Mouse (Mus musculus) CH12.LX (cell line): Measurements from ENCODE around the gene 1700017D01Rik. TPM values are rescaled to one million over a fixed set of nuclear protein-coding genes. Genes with fewer than 3 reads are reported as not detected.
A peak's percentile ranks its signal among the peaks of the same experiment; 100 is the strongest.
"Not testable (repeated sequence)": the region's sequence is repeated elsewhere in the genome, so short reads cannot be mapped to it uniquely, and the experiment has no call there.

Experiments used
- DNase-seq: peaks from one replicate; pipeline ENCODE4 v3.0.0-alpha.2; 2013; ENCODE audit errors: extremely low read depth
- H3K27ac ChIP-seq: 2 replicates; pipeline ENCODE4 v1.5.1; 2012; ENCODE audit warnings: low read depth, mild to moderate bottlenecking, control low read depth, moderate library complexity; ENCODE audit not compliant: insufficient read depth
- H3K27me3 ChIP-seq: replicated peaks from 2 replicates; pipeline ENCODE3; 2012; ENCODE audit warnings: inconsistent platforms
- H3K36me3 ChIP-seq, 2 experiments: replicated peaks in 1 of 2; 2 replicates each; pipeline versions ENCODE3 to v1.6.1; 2012; ENCODE audit warnings: inconsistent platforms in 1 of 2, low read length in 1 of 2, mild to moderate bottlenecking in 1 of 2, mixed read lengths in 1 of 2, moderate library complexity in 1 of 2; ENCODE audit not compliant: control insufficient read depth in 1 of 2, insufficient read depth in 1 of 2
- H3K4me1 ChIP-seq, 2 experiments: 2 replicates each; pipeline ENCODE4 v1.6.1; 2012; ENCODE audit warnings: inconsistent platforms in 1 of 2, moderate library complexity in 1 of 2; ENCODE audit not compliant: insufficient read depth in 2 of 2, control insufficient read depth in 1 of 2
- H3K4me2 ChIP-seq: 2 replicates; pipeline ENCODE4 v1.6.1; 2012; ENCODE audit warnings: low read depth, mild to moderate bottlenecking, control low read depth; ENCODE audit not compliant: poor library complexity, insufficient read depth, severe bottlenecking
- H3K4me3 ChIP-seq, 3 experiments: fragments of 150-350 bp in 1 of 3; sonication (generic) in 1 of 3; replicated peaks in 1 of 3; 2 replicates each; pipeline versions ENCODE3 to v1.5.1; 2011 to 2012; ENCODE audit warnings: low read depth in 2 of 3, low read length in 2 of 3, mild to moderate bottlenecking in 2 of 3, moderate library complexity in 2 of 3, control low read depth in 1 of 3, improper control_type of control experiment in 1 of 3, inconsistent platforms in 1 of 3, mixed read lengths in 1 of 3; ENCODE audit not compliant: poor library complexity in 1 of 3
- H3K79me2 ChIP-seq: replicated peaks from 2 replicates; pipeline ENCODE4 v1.6.1; 2012; ENCODE audit warnings: mild to moderate bottlenecking, moderate library complexity; ENCODE audit not compliant: control insufficient read depth, poor library complexity, insufficient read depth, severe bottlenecking; ENCODE audit errors: extremely low read depth
- H3K9ac ChIP-seq: 2 replicates; pipeline ENCODE4 v1.6.1; 2012; ENCODE audit warnings: low read depth, mild to moderate bottlenecking, control low read depth, moderate library complexity; ENCODE audit not compliant: insufficient read depth
- H3K9me3 ChIP-seq: replicated peaks from 2 replicates; pipeline ENCODE3; 2012; ENCODE audit warnings: low read length, inconsistent platforms, mixed read lengths
- CHD2 ChIP-seq: IDR thresholded peaks from 2 replicates; pipeline ENCODE4 v1.6.1; 2011; ENCODE audit warnings: low read length, improper control_type of control experiment
- ELF1 ChIP-seq: IDR thresholded peaks from 2 replicates; pipeline ENCODE4 v1.6.1; 2014; ENCODE audit warnings: low read depth, mild to moderate bottlenecking, inconsistent platforms, low read length, improper control_type of control experiment
- EP300 ChIP-seq: IDR thresholded peaks from 2 replicates; pipeline ENCODE4 v1.6.1; 2011; ENCODE audit warnings: low read length, improper control_type of control experiment
- ETS1 ChIP-seq: conservative IDR thresholded peaks from 2 replicates; pipeline ENCODE4 v1.6.1; 2012; ENCODE audit warnings: low read depth, mild to moderate bottlenecking, inconsistent platforms, low read length, improper control_type of control experiment, moderate library complexity
- GABPA ChIP-seq: IDR thresholded peaks from 2 replicates; pipeline ENCODE4 v1.6.1; 2012; ENCODE audit warnings: low read depth, low read length, improper control_type of control experiment, inconsistent platforms; ENCODE audit not compliant: insufficient replicate concordance
- HCFC1 ChIP-seq: IDR thresholded peaks from 2 replicates; pipeline ENCODE4 v1.6.1; 2012; ENCODE audit warnings: low read depth, mild to moderate bottlenecking, inconsistent platforms, low read length, improper control_type of control experiment
- IRF4 ChIP-seq: IDR thresholded peaks from 2 replicates; pipeline ENCODE4 v1.6.1; 2014; ENCODE audit warnings: low read depth, mild to moderate bottlenecking, inconsistent platforms, low read length, improper control_type of control experiment
- JUN ChIP-seq: IDR thresholded peaks from 2 replicates; pipeline ENCODE4 v1.6.1; 2011; ENCODE audit warnings: low read depth, mild to moderate bottlenecking, low read length, improper control_type of control experiment, moderate library complexity; ENCODE audit not compliant: insufficient read depth
- MEF2A ChIP-seq: IDR thresholded peaks from 2 replicates; pipeline ENCODE4 v1.6.1; 2014; ENCODE audit warnings: low read depth, mild to moderate bottlenecking, inconsistent platforms, low read length, improper control_type of control experiment, borderline replicate concordance
- MXI1 ChIP-seq: IDR thresholded peaks from 2 replicates; pipeline ENCODE4 v1.6.1; 2011; ENCODE audit warnings: mild to moderate bottlenecking, low read depth, low read length, improper control_type of control experiment
- MYC ChIP-seq: IDR thresholded peaks from 2 replicates; pipeline ENCODE4 v1.6.1; 2011; ENCODE audit warnings: low read depth, mild to moderate bottlenecking, improper control_type of control experiment, low read length
- NELFE ChIP-seq: IDR thresholded peaks from 2 replicates; pipeline ENCODE4 v1.6.1; 2011; ENCODE audit warnings: low read depth, low read length, improper control_type of control experiment
- POLR2A ChIP-seq: IDR thresholded peaks from 2 replicates; pipeline ENCODE4 v1.6.1; 2011; ENCODE audit warnings: low read depth, mild to moderate bottlenecking, improper control_type of control experiment, low read length
- RAD21 ChIP-seq: IDR thresholded peaks from 2 replicates; pipeline ENCODE4 v1.6.1; 2011; ENCODE audit warnings: low read depth, mild to moderate bottlenecking, low read length, improper control_type of control experiment, moderate library complexity
- RCOR1 ChIP-seq: conservative IDR thresholded peaks from 2 replicates; pipeline ENCODE4 v1.6.1; 2012; ENCODE audit warnings: low read depth, mild to moderate bottlenecking, inconsistent platforms, low read length, improper control_type of control experiment
- SIN3A ChIP-seq: IDR thresholded peaks from 2 replicates; pipeline ENCODE4 v1.6.1; 2012; ENCODE audit warnings: low read length, improper control_type of control experiment, inconsistent platforms
- SMC3 ChIP-seq: IDR thresholded peaks from 2 replicates; pipeline ENCODE4 v1.6.1; 2011; ENCODE audit warnings: low read depth, low read length, improper control_type of control experiment
- TBP ChIP-seq: conservative IDR thresholded peaks from 2 replicates; pipeline ENCODE4 v1.6.1; 2011; ENCODE audit warnings: low read depth, low read length, improper control_type of control experiment
- UBTF ChIP-seq: IDR thresholded peaks from 2 replicates; pipeline ENCODE4 v1.6.1; 2012; ENCODE audit warnings: low read depth, mild to moderate bottlenecking, inconsistent platforms, low read length, improper control_type of control experiment, moderate library complexity
- ZC3H11A ChIP-seq: IDR thresholded peaks from 2 replicates; pipeline ENCODE4 v1.6.1; 2012; ENCODE audit warnings: low read depth, mild to moderate bottlenecking, inconsistent platforms, low read length, improper control_type of control experiment
- ZMIZ1 ChIP-seq: IDR thresholded peaks from 2 replicates; pipeline ENCODE4 v1.6.1; 2012; ENCODE audit warnings: low read depth, mild to moderate bottlenecking, inconsistent platforms, low read length, improper control_type of control experiment
- ZNF384 ChIP-seq: IDR thresholded peaks from 2 replicates; pipeline ENCODE4 v1.6.1; 2012; ENCODE audit warnings: low read depth, low read length, improper control_type of control experiment, inconsistent platforms
- dilution Hi-C: fragments of 300-500 bp; cut with MboI; formaldehyde crosslinking; loops from 2 replicates; pipeline ENCODE4 v1.14.3; 2020; ENCODE audit warnings: low sequenced_read_pairs; ENCODE audit not compliant: extremely low pct_unique_long_range_greater_than_20kb, extremely low pct_ligation_motif_present
- in situ Hi-C: fragments of 300-500 bp; cut with MboI; formaldehyde crosslinking; loops from 3 replicates; pipeline ENCODE4 v1.14.3; 2019; ENCODE audit warnings: low sequenced_read_pairs, low pct_ligation_motif_present, low pct_unique_long_range_greater_than_20kb, mixed read lengths
- polyA plus RNA-seq: library from polyadenylated mRNA; unstranded; fragments of >175 nt; gene quantifications from 2 replicates; pipeline ENCODE4 v1.2.1, GENCODE M21; 2012; ENCODE audit warnings: low read depth; ENCODE audit not compliant: insufficient read length
- total RNA-seq, 2 experiments: library from RNA; depleted of rRNA; stranded (reverse); fragments of 300-350 nt in 1 of 2; fragments of >200 nt in 1 of 2; gene quantifications; 2 replicates each; pipeline ENCODE4 v1.2.3; 2012 to 2014

1700017D01Rik gene
- total and polyA plus RNA-seq, 3 experiments, result not detected

GRCm38 (mm10) chr19:11157890-11158289 is 27.2 kb upstream of the 1700017D01Rik start:
- H3K36me3 ChIP-seq, H3K27ac ChIP-seq, dilution Hi-C loops, H3K4me1 ChIP-seq, H3K27me3 ChIP-seq, H3K4me2 ChIP-seq, H3K9me3 ChIP-seq, H3K4me3 ChIP-seq, in situ Hi-C loops, DNase-seq, H3K79me2 ChIP-seq, H3K9ac ChIP-seq: not testable (repeated sequence)
- TF ChIP-seq ZNF384, result peak; percentile 79

GRCm38 (mm10) chr19:11135336-11135735 is 4.7 kb upstream of the 1700017D01Rik start:
- in situ Hi-C loops (no loop called here), dilution Hi-C loops (no loop called here)
- no peak overlapping the region for H3K9ac ChIP-seq
- H3K27ac ChIP-seq, result no peak overlapping the region
- H3K27me3 ChIP-seq, result no peaks in the 10 kb centered on the region
- H3K9me3 ChIP-seq, result no peaks in the 10 kb centered on the region
- H3K36me3 ChIP-seq, result no peaks in the 10 kb centered on the region
- peaks cover 0 to 3% of the 10 kb centered on the region in 2 experiments; a peak in 1 of 4 replicates for H3K4me1 ChIP-seq
- H3K79me2 ChIP-seq, result no peaks in the 10 kb centered on the region
- TF ChIP-seq CHD2 (no peak), POLR2A (no peak), GABPA (no peak), SIN3A (no peak), MXI1 (no peak), ZC3H11A (no peak), NELFE (no peak)
- TF ChIP-seq, all 38 proteins: peak for 0
- H3K4me2 ChIP-seq, result no peak overlapping the region
- H3K4me3 ChIP-seq, result no peak overlapping the region
- DNase-seq, result no peak

DNA sequence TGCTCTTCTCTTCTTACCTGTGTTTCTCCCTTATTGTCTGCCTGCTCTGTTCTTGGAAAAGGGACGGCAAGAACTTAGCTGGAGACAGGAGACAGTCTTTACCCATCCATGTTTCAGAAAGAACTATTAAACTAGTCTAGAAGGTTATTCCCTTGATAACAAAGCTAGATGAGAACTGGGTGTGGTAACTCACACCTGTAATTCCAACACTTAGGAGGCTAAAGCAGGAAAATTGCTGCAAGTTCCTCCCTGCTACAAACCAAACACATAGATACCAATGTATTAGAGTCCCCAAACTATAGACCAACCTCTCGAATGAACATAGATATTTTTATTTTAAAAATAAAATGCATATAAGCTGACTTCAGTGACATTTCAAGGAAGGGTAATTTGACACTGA is 4.2 kb upstream of the 1700017D01Rik start:
- TF ChIP-seq RCOR1, result no peak
- TF ChIP-seq TBP, result no peak
- no peak for TF ChIP-seq EP300
- no peak for TF ChIP-seq ZNF384
- TF ChIP-seq JUN, result no peak
- TF ChIP-seq MEF2A, result no peak
- no peak for TF ChIP-seq ZMIZ1
- no peak for TF ChIP-seq IRF4
- TF ChIP-seq ELF1, result no peak
- TF ChIP-seq RAD21, result no peak
- no peak for TF ChIP-seq HCFC1
- TF ChIP-seq MYC, result no peak
- TF ChIP-seq SMC3, result no peak
- no peak for TF ChIP-seq ETS1
- TF ChIP-seq UBTF, result no peak
- no peak for TF ChIP-seq CHD2
- Histone ChIP-seq H3K36me3 (no peaks in the 10 kb centered on the region), H3K9me3 (no peaks in the 10 kb centered on the region), H3K4me2 (no peak overlapping the region), H3K79me2 (no peaks in the 10 kb centered on the region), H3K9ac (no peak overlapping the region), H3K4me1 (peaks cover 0 to 3% of the 10 kb centered on the region in 2 experiments; a peak in 1 of 4 replicates), H3K27me3 (no peaks in the 10 kb centered on the region), H3K4me3 (no peak overlapping the region), H3K27ac (no peak overlapping the region)
- dilution Hi-C loops, result no loop called here
- no peak for DNase-seq
- in situ Hi-C loops, result no loop called here
